Mouse (Mus musculus) embryonic facial prominence, embryonic 14.5 days (tissue): ENCODE measurements at regions not wholly inside any gene's neighbourhood (a gene's known extent, or its start where the extent isn't known, plus 50 kb on each side); places are given as distances from the start of the nearest gene placed in this dataset.

ENCODE experiments used
- ATAC-seq: fragments of 200-750 bp; cut with Nextera tagmentation; 2 replicates; pipeline ENCODE4 v1.8.0; 2017; ENCODE audit warnings: low read depth, moderate number of reproducible peaks, moderate TSS enrichment
- DNase-seq: peaks from one replicate; pipeline ENCODE4 v3.0.0-alpha.2; 2015; ENCODE audit warnings: low spot score
- H3K27ac ChIP-seq: fragments of 300-500 bp; sonication (generic); replicated peaks from 2 replicates; pipeline ENCODE4 v1.5.1; 2014; ENCODE audit warnings: low read depth, mild to moderate bottlenecking, low read length, moderate library complexity
- H3K27me3 ChIP-seq: fragments of 300-500 bp; sonication (generic); replicated peaks from 2 replicates; pipeline ENCODE4 v1.6.1; 2014; ENCODE audit warnings: low read length; ENCODE audit not compliant: control insufficient read depth, insufficient read depth
- H3K36me3 ChIP-seq: fragments of 300-500 bp; sonication (generic); 2 replicates; pipeline ENCODE4 v1.6.1; 2014; ENCODE audit warnings: low read length, mixed read lengths; ENCODE audit not compliant: control insufficient read depth, insufficient read depth
- H3K4me1 ChIP-seq: fragments of 300-500 bp; sonication (generic); 2 replicates; pipeline ENCODE4 v1.6.1; 2014; ENCODE audit warnings: antibody characterized with exemption, low read length; ENCODE audit not compliant: control insufficient read depth, insufficient read depth
- H3K4me2 ChIP-seq: fragments of 300-500 bp; sonication (generic); 2 replicates; pipeline ENCODE4 v1.6.1; 2014; ENCODE audit warnings: low read depth, mild to moderate bottlenecking, low read length, moderate library complexity, mixed read lengths
- H3K4me3 ChIP-seq: fragments of 300-500 bp; sonication (generic); 2 replicates; pipeline ENCODE4 v1.5.1; 2014; ENCODE audit warnings: low read depth, mild to moderate bottlenecking, low read length
- H3K9ac ChIP-seq: fragments of 300-500 bp; sonication (generic); 2 replicates; pipeline ENCODE4 v1.6.1; 2014; ENCODE audit warnings: low read depth, mild to moderate bottlenecking, low read length, moderate library complexity, mixed read lengths
- H3K9me3 ChIP-seq: fragments of 300-500 bp; sonication (generic); 2 replicates; pipeline ENCODE4 v1.6.1; 2016; ENCODE audit warnings: low read length; ENCODE audit not compliant: control insufficient read depth
- WGBS: fragments of 180-500 bp; shearing (Covaris S2); extraction: QIAGEN DNeasy Blood & Tissue Kit; methylation state at CpG from one replicate; pipeline ENCODE4 v1.1.7; 2014; 5-methylcytosine and 5-hydroxymethylcytosine counted together

- no peak overlapping the region for H3K9ac ChIP-seq
- H3K27me3 ChIP-seq: no peaks in the 10 kb centered on the region
- DNase-seq (peak; percentile 75), ATAC-seq (no peak)
- 58% methylated on average over 5 of the region's 5 CpGs for WGBS
- peaks cover 7% of the 10 kb centered on the region; the same call in 1 of the 2 replicates for H3K9me3 ChIP-seq
- H3K27ac ChIP-seq: 0 out of 2 replicates have a peak overlapping the region, but pooled peaks have one; percentile 6
- H3K4me3 ChIP-seq: no peak overlapping the region
- H3K36me3 ChIP-seq: no peaks in the 10 kb centered on the region
- H3K4me2 ChIP-seq: no peak overlapping the region
- H3K4me1 ChIP-seq: peaks cover 6% of the 10 kb centered on the region; the same call in 1 of the 2 replicates
Observed at GRCm38 (mm10) chr14:76318438-76318837, 96.3 kb upstream of the Tsc22d1 start.

GRCm38 (mm10) chr14:76324246-76324645, 90.5 kb upstream of the Tsc22d1 start:
- Histone ChIP-seq H3K4me2 (no peak overlapping the region), H3K9ac (no peak overlapping the region), H3K9me3 (no peaks in the 10 kb centered on the region), H3K4me3 (no peak overlapping the region), H3K4me1 (peaks cover 6% of the 10 kb centered on the region; the same call in 1 of the 2 replicates), H3K27me3 (no peaks in the 10 kb centered on the region), H3K36me3 (no peaks in the 10 kb centered on the region), H3K27ac (no peak overlapping the region)
- WGBS: 83% methylated on average over 1 of the region's 1 CpGs
- ATAC-seq (no peak), DNase-seq (peak; percentile 80)

- 62% methylated on average over 5 of the region's 5 CpGs for WGBS
Observed at GRCm38 (mm10) chr14:76329983-76330382, 84.8 kb upstream of the Tsc22d1 start.

GRCm38 (mm10) chr14:76331497-76332335, 83.0 kb upstream of the Tsc22d1 start:
- Histone ChIP-seq H3K27me3 (no peaks in the 10 kb centered on the region), H3K27ac (no peak overlapping the region; the same call in 1 of the 2 replicates), H3K4me2 (no peak overlapping the region), H3K4me1 (peaks cover 6% of the 10 kb centered on the region; the same call in 1 of the 2 replicates), H3K36me3 (no peaks in the 10 kb centered on the region), H3K4me3 (no peak overlapping the region), H3K9ac (no peak overlapping the region), H3K9me3 (no peaks in the 10 kb centered on the region)
- ATAC-seq: peak; percentile 55; the same call in 1 of the 2 replicates
- peak; percentile 84 for DNase-seq
- WGBS: 51% methylated on average over 11 of the region's 11 CpGs

More at GRCm38 (mm10) chr14:76329983-76330382, 84.8 kb upstream of the Tsc22d1 start:
- H3K4me1 ChIP-seq: peaks cover 6% of the 10 kb centered on the region; the same call in 1 of the 2 replicates
- H3K27me3 ChIP-seq: no peaks in the 10 kb centered on the region
- H3K36me3 ChIP-seq: no peaks in the 10 kb centered on the region
- H3K4me3 ChIP-seq: no peak overlapping the region
- no peak for DNase-seq
- H3K9ac ChIP-seq: no peak overlapping the region
- no peaks in the 10 kb centered on the region for H3K9me3 ChIP-seq
- H3K27ac ChIP-seq: no peak overlapping the region; the same call in 1 of the 2 replicates
- no peak for ATAC-seq
- H3K4me2 ChIP-seq: no peak overlapping the region

- no peak overlapping the region for H3K4me2 ChIP-seq
- no peaks in the 10 kb centered on the region for H3K36me3 ChIP-seq
- H3K27me3 ChIP-seq: no peaks in the 10 kb centered on the region
- H3K9ac ChIP-seq: no peak overlapping the region
- H3K9me3 ChIP-seq: no peaks in the 10 kb centered on the region
- WGBS: 75% methylated on average over 10 of the region's 10 CpGs
- no peak overlapping the region for H3K27ac ChIP-seq
- no peak for ATAC-seq
- no peak overlapping the region for H3K4me3 ChIP-seq
- H3K4me1 ChIP-seq: peaks cover 6% of the 10 kb centered on the region; the same call in 1 of the 2 replicates
- DNase-seq: no peak
Observed at GRCm38 (mm10) chr14:76332336-76332703, 82.4 kb upstream of the Tsc22d1 start.

GRCm38 (mm10) chr14:76340789-76341188, 74.0 kb upstream of the Tsc22d1 start:
- no peak for ATAC-seq
- Histone ChIP-seq H3K27ac (no peak overlapping the region), H3K4me2 (no peak overlapping the region), H3K36me3 (no peaks in the 10 kb centered on the region), H3K9ac (no peak overlapping the region), H3K27me3 (no peaks in the 10 kb centered on the region), H3K4me1 (no peaks in the 10 kb centered on the region), H3K4me3 (no peak overlapping the region), H3K9me3 (no peaks in the 10 kb centered on the region)
- WGBS: 75% methylated on average over 7 of the region's 7 CpGs
- no peak for DNase-seq

- ATAC-seq (no peak), DNase-seq (no peak)
- H3K36me3 ChIP-seq: no peaks in the 10 kb centered on the region
- H3K9ac ChIP-seq: no peak overlapping the region
- no peak overlapping the region for H3K27ac ChIP-seq
- WGBS: 55% methylated on average over 10 of the region's 10 CpGs
- H3K9me3 ChIP-seq: no peaks in the 10 kb centered on the region
- H3K4me3 ChIP-seq: no peak overlapping the region
- H3K4me1 ChIP-seq: no peaks in the 10 kb centered on the region
- H3K4me2 ChIP-seq: no peak overlapping the region
- H3K27me3 ChIP-seq: no peaks in the 10 kb centered on the region
Observed at GRCm38 (mm10) chr14:76341226-76341625, 73.5 kb upstream of the Tsc22d1 start.

- DNase-seq: no peak
- no peak overlapping the region for H3K9ac ChIP-seq
- no peak overlapping the region for H3K27ac ChIP-seq
- no peaks in the 10 kb centered on the region for H3K27me3 ChIP-seq
- H3K4me3 ChIP-seq: no peak overlapping the region
- WGBS: 51% methylated on average over 9 of the region's 9 CpGs
- H3K4me2 ChIP-seq: no peak overlapping the region
- no peaks in the 10 kb centered on the region for H3K9me3 ChIP-seq
- ATAC-seq: no peak
- H3K36me3 ChIP-seq: no peaks in the 10 kb centered on the region
- H3K4me1 ChIP-seq: no peaks in the 10 kb centered on the region
Observed at GRCm38 (mm10) chr14:76351856-76352255, 62.9 kb upstream of the Tsc22d1 start.
